Mouse (Mus musculus) c-Kit-positive CD71-positive TER-119-negative erythroid progenitor cells, embryonic 14.5 days (primary cell): ENCODE measurements around the gene Mrps18a.

ENCODE experiments used
- DNase-seq: peaks from one replicate; pipeline ENCODE4 v3.0.0-alpha.2; 2013; ENCODE audit warnings: low read depth

Gene Mrps18a

DNA sequence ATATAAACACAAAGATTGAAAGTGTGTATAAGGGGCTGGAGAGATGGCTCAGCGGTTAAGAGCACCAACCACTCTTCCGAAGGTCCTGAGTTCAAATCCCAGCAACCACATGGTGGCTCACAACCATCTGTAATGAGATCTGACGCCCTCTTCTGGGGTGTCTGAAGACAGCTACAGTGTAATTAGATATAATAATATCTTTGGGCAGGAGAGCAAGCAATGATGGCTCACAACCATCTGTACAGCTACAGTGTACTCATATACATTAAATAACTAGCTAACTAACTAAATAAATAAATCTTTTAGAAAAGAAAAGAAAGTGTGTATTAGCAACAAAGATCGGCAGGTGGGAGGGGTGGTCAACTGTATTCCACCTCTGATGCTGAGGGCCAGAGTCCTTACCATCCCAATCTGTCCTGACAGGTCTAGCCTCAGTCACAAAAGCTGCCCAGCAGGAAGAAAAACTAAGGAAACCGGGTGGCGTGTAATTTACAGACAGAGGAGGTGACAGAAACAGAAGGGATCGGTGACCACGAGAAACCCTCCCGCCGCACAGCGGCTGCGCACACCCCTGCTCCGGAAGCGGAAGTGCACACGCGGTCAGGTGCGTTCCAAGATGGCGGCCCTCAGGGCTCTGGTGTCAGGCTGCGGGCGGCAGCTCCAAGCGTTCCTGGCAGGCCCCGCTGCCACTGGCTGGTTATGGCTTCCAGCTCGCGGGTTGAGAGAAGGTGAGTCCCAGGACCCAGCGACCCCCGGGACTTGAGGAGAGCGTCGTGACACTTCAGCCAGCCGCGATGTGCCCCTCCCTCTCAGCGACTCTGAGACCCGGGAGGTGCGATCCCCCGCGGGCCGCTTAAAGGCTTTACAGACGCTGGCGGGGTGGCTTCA, at the start of gene Mrps18a:
Mrps18a (plus strand) TSS at position 585 of the 888 bp plus-strand sequence.
- peak; percentile 76 for DNase-seq

DNA sequence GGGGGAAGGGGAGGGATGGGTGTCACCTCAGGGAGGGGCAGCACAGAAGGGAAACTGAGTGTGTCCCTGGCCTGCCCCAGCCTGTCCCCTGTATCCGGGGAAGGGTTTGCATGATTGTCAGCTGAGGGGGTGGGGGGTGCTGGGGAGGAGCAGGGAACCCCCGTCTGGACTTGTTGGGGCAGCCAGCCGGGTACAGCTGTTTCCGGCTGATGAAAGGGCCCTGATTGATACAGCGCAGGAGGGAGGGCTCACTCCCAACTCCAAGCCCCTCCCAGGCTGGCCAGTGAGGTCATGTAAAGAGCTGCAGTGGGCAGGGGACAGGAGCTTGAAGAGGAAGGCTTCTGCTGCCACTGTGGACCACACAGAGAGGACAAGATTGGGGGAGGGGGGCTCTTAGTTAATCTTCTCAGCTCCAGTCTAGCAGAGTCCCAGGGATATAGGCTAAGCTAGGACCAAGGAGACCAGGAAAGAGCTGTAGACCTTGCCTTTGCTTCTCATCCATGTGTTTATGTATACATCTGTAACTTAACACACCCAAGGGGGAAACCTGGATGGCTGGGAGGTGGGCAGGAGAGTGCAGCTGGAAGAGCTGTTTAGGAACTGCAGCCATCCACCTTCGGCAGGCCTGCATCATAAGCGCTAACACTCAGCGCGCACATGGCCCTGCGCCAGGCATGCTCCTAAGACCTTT, 47.4 kb upstream of the Mrps18a start:
- no peak for DNase-seq

DNA sequence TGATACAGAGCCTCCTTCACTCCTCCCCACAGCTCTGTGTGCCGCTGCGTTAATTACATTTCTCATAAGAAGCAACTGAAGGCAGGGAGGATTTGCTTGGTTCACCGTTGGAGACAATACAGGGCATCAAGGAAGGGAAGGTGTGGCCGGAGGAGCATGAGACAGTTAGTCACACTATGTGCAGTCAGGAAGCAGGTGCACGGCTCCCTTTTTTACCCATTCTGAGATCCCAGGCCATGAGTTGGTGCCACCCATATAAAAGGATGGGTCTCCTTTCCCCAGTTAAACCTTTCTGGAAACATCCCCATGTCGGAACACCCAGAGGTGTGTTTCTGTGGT, 46.8 kb upstream of the Mrps18a start:
- no peak for DNase-seq

DNA sequence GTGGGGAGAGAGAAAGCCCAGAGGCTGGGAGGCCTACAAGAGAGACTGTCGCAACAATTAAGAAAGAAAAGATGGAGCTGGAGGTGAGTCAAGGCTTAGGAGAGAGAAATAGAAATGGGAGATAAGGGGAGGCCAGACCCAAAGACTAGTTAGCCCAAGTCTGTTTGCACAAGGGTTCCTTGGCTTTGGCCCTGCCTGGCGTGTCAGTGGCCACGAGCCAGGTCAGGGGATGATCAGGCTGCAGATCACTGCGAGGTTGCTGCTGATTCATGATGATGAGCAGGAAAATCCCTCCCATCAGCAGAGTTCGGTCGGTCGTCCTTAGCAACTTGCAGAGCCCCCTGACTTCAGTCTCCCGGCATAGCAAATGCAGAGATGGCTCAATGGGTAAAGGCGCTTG, 40.7 kb upstream of the Mrps18a start:
- DNase-seq = no peak

DNA sequence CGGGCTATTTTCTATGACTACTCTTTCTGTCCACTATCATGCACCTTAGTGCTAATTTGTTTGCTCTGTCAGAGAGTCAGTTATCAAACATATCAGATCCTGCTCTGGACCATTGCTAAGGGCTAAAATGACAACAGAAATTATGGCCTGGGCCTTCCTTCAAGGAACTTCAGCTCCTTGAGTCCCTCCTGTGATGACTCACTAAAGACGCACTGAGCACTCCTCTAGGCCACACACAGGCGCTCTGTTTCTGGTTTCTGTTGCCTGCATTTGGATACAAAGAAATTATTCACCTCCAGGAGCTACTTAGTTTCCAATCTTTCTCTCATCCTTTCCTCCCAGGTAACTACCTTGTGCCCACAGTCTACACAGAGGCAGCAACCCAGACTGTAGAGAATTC, 39.3 kb upstream of the Mrps18a start:
- no peak for DNase-seq

DNA sequence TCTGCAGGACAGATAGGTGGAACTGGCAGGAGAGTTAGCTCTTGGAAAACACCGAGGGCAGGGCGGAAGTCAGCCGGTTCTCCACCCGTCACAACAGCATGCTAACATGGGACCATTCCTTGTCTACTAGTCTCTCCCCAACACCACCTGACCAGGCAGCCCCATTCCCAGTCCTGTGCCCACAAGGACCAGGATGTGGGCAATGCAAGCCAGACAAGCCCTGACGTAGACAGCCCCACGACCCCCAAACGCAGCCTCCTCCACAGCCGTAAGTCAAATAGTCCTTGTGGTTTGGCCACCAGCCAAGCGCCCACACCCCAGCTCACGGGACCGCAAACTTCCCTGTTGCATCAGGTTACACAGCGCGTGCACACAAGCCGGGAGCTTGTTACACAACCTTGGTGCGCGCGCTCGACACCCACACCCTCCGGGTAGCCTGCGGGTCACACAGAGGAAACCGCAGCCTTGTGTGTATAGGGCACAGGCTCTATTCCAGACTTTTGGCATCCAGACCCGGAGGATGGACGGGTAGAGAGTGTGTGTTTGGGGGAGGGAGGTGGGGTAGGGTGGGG, 37.0 kb upstream of the Mrps18a start:
- peak; percentile 41 for DNase-seq

DNA sequence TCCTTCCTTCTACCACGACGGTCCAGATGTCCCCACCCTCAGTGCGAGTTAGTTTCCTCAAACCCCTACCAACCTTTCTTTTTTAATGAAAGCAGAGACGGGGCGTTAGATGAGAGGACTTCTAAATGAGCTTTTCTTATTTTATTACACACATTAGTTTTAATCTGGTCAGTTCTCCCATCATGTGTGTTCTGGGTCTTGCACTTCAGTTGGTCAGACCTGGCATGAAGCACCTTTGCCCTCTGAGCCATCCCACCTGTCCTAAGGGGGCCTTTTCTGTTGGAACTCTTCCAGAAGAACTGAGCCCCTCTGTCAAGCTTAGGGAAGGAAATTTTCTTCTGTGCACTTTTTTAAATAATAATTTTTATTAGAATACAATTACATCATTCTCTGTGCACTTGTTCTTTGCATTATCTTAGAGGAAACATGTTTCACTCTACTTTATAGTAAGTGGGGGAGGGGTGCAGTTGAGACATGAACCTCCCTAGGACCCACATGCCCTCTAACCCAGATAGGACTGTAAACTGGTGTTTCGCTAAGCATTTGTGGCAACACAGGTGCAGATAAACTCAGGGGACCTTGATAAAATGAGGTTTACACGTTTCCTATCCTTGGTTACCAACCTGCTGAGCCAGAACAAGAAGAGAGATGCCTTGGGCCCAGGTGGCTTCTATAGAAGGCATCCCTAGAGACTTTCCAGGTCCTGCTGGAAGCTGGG, 36.2 kb upstream of the Mrps18a start:
- peak; percentile 16 for DNase-seq

DNA sequence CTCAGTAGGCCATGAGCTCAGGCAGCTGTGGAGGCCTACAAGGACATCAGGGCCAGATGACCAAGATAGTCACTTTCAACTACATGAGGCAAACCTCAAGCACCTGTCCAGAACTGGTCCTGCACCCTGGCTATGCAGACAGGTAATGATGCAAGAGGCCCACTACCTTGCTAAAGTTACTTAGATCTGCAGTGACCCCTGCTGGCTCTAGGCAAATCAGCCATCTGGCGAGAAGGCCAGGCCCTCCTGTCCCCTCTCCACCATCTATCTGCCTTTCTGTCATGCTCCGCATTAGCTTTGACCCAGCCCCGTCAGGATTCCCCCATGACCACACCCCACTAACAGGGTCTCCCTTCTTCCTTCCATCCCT, 35.7 kb upstream of the Mrps18a start:
- DNase-seq = peak; percentile 31

DNA sequence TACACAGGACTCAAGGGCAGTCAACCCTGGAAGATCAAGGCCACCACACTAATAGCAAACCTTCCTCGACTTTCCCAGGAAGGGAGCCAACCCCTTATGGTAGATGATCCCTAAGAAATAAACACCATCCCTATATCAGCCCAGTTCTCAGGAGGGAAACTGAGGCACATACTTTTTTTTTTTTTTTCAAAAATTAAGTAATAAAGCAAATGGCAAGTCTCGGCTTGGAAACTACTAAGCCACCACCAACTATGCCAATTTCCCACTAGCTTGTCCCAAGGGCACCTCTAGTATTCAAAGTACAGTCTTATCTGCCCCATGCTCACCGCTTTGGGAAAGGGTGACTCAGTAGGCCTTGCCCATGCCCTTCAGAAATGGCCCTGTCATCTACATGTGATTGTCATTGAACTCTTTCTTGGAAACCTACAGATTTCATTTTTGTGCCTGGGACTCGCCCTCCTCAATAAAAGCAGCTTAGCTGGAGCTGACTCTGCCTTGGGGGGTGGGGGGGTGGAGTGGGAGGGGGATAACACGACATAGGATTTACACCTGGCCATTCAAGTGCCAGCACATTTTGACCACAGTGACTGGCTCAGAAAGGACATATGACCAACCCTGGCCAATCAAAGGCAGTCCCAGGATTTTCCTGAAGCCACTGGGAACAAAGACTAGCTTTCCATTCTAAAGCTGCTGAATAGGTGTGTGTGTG, 35.1 kb upstream of the Mrps18a start:
- DNase-seq = no peak

DNA sequence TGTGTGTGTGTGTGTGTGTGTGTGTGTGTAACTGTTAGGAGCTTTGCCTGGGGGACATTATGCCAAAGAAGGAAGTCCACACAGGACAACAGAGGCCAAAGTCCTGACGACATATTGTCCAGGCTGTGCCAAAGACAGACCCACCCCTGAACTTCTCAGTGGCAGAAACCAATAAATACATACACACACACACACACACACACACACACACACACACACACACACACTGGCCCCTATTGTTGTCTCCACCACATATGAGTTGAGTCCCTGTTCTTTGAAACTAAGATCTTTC, 34.6 kb upstream of the Mrps18a start:
- DNase-seq = no peak

DNA sequence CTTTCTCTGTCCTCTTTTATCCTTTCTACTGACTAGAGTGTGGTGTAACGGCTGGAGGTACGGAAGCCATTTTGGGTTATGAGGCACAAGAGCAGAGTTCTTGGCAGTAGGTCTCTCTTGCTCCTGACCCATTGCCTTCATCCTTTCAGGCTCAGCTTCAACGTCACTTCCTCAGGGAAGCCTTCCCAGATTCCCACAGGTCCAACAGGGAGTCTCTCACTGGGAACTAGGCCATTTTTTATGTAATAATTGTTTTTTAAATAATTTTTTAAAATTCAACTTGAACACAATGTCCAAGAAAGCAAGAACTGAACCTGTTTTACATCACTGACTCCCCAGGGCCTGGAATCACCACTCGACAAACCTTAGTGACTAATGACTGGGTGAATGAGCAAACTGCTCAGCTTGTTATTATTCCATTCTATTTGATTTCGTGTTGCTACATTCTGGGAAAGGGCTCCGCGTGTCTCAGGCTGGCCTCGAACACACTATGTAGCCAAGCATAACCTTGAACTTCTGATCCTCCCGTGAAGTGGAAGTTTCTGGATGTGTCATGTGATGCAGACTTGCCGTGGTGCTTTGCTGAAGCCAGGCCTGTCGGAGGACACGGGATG, 32.8 kb upstream of the Mrps18a start:
- no peak for DNase-seq

DNA sequence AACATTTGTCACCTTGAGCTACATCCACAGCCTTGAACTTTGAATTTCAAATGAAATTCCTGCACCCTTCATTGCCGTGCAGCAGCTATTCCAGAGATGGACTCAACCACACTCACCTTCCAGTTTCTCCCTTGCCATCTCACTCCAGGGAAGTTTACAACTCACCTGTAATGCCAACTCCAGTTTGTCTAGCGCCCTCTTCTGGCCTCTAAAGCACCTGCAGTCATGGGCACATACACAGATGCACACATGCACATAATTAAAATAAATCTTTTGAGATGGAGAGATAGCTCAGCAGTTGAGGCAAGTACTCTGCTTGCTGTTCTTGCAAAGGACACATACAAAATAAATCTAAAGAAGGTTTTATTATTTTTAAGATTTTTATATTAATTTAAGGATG, 31.7 kb upstream of the Mrps18a start:
- no peak for DNase-seq

DNA sequence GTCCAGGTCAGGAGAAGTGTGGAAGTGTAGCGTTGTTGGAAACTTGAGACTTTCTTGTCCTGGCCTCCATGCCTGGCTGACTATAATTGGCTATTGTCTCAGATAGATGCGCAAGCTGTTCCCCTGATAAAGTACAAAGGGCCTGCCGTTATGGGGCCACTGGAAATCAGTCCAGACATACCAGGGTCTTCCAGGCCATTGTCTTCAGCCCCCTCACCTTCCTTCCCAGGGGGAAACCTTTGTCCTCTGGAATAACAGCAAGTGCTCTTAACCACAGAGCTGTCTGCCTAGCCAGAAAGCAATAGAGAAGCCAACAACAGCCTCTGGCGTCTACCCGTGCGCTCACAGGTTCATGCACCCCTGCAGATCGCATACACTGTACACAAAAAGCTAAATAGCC, 30.4 kb upstream of the Mrps18a start:
- no peak for DNase-seq

DNA sequence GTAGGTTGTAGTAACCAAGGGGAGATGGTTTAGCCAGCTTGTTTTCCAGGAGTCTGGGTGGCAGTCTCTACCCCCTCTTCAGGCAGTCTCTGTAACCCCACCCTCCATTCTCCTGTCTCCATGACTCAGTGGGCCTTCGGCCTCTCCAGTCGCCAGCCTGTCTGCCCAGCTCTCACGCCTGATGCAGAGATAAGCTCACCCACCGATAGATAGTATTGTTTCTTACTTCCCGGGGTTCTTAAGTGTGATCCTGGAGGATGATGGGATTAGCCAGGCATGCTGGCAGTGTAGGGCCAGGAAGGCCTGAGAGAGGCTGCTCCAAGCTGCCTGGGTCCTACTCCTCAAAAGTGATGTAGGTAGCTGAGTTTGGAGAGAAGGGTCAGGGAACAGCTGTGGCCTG, 29.7 kb upstream of the Mrps18a start:
- no peak for DNase-seq

DNA sequence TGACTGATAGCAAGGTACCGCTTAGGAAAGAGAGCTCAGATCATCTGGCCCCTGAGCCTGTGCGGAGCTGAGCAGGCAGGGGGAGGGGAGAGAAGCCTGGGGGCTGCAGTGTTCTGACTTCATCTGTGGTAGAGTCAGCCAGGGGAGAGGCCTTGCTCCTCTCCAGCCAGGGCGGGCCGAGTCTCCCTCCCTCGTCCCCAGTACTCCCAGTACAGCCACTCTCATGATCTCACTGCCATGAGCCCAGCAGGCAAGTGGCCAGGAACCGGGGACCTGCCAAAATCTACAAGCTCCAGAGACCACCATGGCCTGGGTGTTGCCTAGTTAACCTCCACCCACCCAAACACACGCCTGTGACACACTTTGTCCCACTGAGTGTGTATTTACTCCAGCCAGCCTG, 29.1 kb upstream of the Mrps18a start:
- no peak for DNase-seq

DNA sequence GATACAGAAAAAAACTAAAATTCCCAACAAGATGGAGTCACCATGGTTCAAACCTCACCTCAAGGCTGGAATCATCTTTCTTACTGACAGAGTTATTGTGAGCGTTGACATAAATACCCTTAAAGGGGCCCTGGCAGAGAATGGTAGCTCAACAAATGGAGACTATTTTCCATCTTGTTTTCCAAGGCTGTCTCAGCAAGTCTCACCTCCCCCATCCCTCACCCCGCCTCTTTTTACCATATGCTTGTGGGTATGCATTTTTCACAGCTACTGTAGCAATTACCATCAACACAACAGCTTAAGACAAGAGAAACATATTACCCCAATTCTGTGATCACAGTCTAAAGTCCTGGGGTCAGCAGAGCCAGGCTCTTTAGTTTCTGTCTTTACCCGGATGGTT, 27.4 kb upstream of the Mrps18a start:
- no peak for DNase-seq

DNA sequence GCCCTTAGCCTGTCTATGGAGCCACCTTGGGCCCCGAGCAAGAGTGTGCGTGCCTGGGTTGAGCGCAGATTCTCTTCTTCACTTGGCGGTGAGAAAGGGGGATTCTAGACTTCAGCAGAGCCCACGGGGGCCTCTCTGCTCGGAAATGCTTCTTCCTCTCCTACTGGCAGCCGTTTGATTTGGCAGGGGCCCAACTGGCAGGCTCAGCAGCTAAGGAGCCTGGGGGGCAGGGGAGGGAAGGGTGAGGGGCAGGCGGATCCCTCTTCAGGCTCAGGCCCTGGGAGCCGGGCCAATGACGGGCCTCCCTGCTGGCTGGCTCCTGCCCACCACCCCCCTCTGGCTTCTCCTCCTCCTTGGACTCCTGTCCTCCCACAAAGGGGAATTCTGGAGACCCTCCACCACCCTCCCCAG, 26.7 kb upstream of the Mrps18a start:
- DNase-seq = no peak

DNA sequence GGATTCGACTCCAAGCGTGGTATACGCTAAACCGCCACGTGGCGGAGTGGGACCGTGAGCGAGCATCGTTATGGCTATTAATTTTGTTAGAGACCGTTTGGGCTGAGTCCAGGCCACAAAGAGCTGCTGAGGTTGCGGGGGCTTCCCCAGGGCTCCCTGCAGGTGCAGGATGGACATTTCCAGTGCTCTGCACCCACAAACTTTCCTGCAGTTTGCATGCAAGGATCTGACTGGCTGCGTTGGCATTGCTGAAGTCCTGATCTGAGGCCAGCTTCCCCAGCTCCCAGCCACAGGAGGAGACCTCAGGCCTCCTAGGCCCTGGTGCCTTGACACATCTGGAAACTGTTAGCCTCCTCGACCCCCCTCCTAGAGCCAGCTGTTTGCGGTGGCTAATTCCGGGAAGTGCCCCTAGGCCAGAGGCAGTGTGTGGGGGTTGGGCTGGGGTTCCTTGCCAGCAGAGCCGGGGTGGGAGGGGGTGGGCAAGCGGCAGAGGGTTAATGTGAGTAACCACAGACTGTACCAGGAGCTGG, 24.4 kb upstream of the Mrps18a start:
- no peak for DNase-seq

DNA sequence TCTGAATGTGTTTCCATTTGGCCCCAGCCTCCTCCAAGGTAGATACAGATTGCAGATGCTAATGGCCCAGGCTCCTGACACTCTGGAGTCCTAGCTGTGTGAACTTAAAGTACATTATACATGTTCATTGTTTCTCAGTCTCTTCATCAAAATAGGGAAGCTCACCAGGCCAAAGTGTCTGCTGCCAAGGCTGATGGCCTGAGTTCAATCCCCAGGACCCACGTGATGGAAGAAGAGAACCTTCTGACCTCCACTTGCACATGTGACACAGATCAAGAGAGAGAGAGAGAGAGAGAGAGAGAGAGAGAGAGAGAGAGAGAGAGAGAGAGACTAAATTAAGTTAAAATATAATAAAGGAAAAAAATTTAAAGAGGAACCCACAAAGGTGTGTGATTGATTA, 19.4 kb upstream of the Mrps18a start:
- no peak for DNase-seq

DNA sequence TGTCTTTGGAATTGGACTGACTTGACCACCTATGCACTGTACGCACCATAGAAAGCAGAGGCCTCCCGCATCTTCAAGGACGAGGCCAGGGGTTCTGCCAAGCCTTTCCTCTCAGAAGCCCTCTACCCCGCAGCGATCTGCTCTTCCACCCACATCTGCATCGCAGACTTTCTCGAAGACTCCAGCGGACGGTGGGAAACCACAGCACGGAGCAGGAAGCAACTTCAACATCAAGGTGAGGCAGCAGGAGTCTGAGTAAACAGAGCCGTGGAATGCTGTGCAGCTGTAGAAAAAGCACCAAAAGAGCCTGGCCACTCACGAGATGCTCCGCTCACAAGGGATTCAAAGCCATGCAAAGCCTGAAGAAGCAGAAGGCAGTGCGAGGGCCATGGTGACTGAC, 18.9 kb upstream of the Mrps18a start:
- DNase-seq = no peak

DNA sequence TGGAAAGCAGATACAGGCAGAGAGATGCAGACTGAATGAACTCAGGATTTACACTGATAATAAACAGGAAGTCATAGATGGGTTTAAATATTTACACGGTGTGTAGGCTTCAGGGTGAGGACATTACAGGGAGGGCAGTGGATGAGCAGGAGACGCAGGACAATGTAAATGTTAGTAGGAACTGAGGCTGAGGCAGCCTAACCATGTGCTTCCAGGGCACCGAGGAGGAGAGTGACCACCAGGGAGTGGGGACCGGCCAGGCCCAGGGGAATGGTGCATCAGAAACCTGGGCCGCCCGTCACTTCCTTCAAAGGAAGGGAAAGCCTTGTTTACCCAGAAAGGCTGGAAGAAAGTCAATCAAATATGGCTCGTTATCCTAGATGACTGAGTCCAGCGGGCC, 12.3 kb upstream of the Mrps18a start:
- DNase-seq = no peak

DNA sequence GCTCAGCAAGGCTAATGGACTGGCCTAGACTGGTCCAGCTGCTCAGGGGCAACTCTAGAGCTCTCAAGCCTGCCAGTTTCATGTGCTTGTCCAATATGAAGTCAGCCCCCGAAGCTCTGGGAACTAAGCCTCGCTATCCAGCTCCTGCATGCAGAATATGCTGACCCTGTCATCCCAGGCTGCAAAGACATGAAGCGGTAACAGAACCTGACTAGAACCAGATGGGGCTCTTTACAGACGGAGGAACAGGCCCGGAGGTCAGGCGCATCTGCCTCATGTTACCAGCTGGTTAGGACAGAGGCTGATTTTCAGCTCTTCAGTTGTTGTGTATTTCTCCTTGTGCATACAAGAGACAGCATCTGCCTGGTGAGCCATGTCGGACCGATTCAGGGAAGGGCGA, 8.9 kb upstream of the Mrps18a start:
- DNase-seq = no peak
